Comparison of ENCODE assay signal across 20 mouse cellular contexts in the genomic region with DNA sequence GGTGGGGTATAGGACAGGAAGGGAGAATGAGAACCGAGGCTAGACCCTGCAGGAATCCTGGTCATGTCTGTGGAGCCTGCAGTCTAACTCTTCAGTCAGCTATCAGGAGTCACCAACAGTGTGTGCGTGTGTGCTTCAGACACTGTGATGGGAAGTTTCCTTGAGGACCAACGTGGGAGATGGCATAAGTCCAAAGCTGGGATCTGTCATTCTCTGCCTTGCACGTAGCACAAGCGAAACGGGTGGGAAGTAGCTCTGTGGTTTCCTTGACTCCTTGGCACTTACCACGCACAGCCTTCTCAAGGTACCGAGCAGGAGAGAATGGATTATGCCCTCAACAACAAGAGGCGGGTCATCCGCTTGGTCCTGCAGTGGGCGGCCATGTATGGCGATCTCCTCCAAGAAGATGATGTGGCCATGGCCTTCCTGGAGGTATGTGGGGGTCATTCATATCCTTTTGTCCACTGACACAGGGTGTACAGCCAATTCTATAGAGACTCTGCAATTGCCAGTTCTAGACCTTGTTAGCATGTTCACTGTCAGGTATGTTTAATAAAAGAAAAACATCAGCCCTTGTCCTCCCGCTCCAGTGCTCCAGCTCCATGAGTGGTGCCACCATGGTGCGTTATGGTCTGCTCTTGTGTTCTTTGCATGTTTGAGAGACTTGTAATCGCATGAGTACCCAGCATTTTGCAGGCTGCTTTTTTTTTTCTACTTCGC.
DNase-seq lines count a peak whose midpoint lies in the region; ATAC-seq and TF ChIP-seq lines count a peak whose summit lies in the region.
"Had no signal": no experiment of that assay in that cellular context is flagged by ENCODE, and none has a peak within 500 bp of the region (broad histone marks: within the 10 kb centered on the region; RNA-seq: fewer than 3 reads in every experiment).

No protein-coding gene starts in this region.

- H3K9ac ChIP-seq in limb, embryonic 11.5 days (ENCODE audit: low read length) = no peak overlapping the region
- H3K9ac ChIP-seq in midbrain, embryonic 11.5 days (ENCODE audit: low read length) = no peak overlapping the region
- H3K9ac ChIP-seq in midbrain, embryonic 16.5 days (ENCODE audit: low read depth, low read length) = no peak overlapping the region
- no peak overlapping the region for H3K9ac ChIP-seq in stomach, postnatal 0 days (ENCODE audit: low read length)
- H3K9ac ChIP-seq: embryonic facial prominence, embryonic 12.5 days; forebrain, embryonic 13.5 days; forebrain, embryonic 15.5 days had no signal

- no peaks in the 10 kb centered on the region for H3K9me3 ChIP-seq in limb, embryonic 11.5 days (ENCODE audit: control insufficient read depth, low read length)
- no peaks in the 10 kb centered on the region for H3K9me3 ChIP-seq in limb, embryonic 10.5 days (replicated peaks)
- H3K9me3 ChIP-seq in midbrain, embryonic 11.5 days (ENCODE audit: control insufficient read depth, low read length) = no peaks in the 10 kb centered on the region
- H3K9me3 ChIP-seq in midbrain, embryonic 16.5 days (replicated peaks; ENCODE audit: control insufficient read depth, low read length, poor library complexity, severe bottlenecking) = no peaks in the 10 kb centered on the region
- no peaks in the 10 kb centered on the region for H3K9me3 ChIP-seq in stomach, postnatal 0 days (ENCODE audit: control insufficient read depth, low read length)
- H3K9me3 ChIP-seq: embryonic facial prominence, embryonic 10.5 days; embryonic facial prominence, embryonic 12.5 days; forebrain, embryonic 13.5 days; forebrain, embryonic 15.5 days had no signal

- no peak overlapping the region for H3K27ac ChIP-seq in limb, embryonic 11.5 days (replicated peaks; ENCODE audit: low read depth, low read length)
- H3K27ac ChIP-seq in limb, embryonic 10.5 days = no peak overlapping the region
- H3K27ac ChIP-seq in midbrain, embryonic 11.5 days (ENCODE audit: low read depth, low read length) = no peak overlapping the region
- no peak overlapping the region for H3K27ac ChIP-seq in midbrain, embryonic 16.5 days (ENCODE audit: low read length)
- no peak overlapping the region for H3K27ac ChIP-seq in stomach, postnatal 0 days (replicated peaks)
- H3K27ac ChIP-seq: embryonic facial prominence, embryonic 10.5 days; embryonic facial prominence, embryonic 12.5 days; forebrain, embryonic 13.5 days; forebrain, embryonic 15.5 days had no signal

- H3K27me3 ChIP-seq in limb, embryonic 11.5 days (ENCODE audit: control insufficient read depth, insufficient read depth, low read length) = no peaks in the 10 kb centered on the region
- H3K27me3 ChIP-seq in limb, embryonic 10.5 days (ENCODE audit: low read depth, poor library complexity, severe bottlenecking) = no peaks in the 10 kb centered on the region
- no peaks in the 10 kb centered on the region for H3K27me3 ChIP-seq in midbrain, embryonic 11.5 days (ENCODE audit: control insufficient read depth, insufficient read depth, low read length)
- H3K27me3 ChIP-seq in midbrain, embryonic 16.5 days (ENCODE audit: control insufficient read depth, insufficient read depth, low read depth, low read length) = no peaks in the 10 kb centered on the region
- H3K27me3 ChIP-seq in stomach, postnatal 0 days (ENCODE audit: control insufficient read depth, insufficient read depth, low read length) = no peaks in the 10 kb centered on the region
- H3K27me3 ChIP-seq: embryonic facial prominence, embryonic 12.5 days; forebrain, embryonic 13.5 days; forebrain, embryonic 15.5 days had no signal

- TF ChIP-seq CTCF in stomach, postnatal 0 days (IDR thresholded peaks at IDR 0.05; ENCODE audit: low read depth) = no peak

- intact Hi-C loops in heart, postnatal 36 days (cut with DNase I) = loop anchor here (5.0 kb wide), 1 partner anchor 126 kb away; no protein-coding TSS in a partner anchor

- peak; percentile 75 for DNase-seq in heart, adult 11 months
- DNase-seq in heart, postnatal 36 days = no peak
- DNase-seq in limb, embryonic 11.5 days (ENCODE audit: low spot score) = peak; percentile 15
- no peak for DNase-seq in limb, embryonic 10.5 days (ENCODE audit: low spot score)
- DNase-seq in midbrain, embryonic 11.5 days (ENCODE audit: low spot score, missing footprints) = peak; percentile 66
- DNase-seq in brain, adult 2 months (ENCODE audit: low read depth, low spot score) = peak; percentile 73
- no peak for DNase-seq in stomach, postnatal 0 days (ENCODE audit: low spot score)
- DNase-seq: adrenal gland, adult 2 months; adrenal gland, postnatal 10 days; adrenal gland, postnatal 25 days; cerebellum, adult 11-12 months; cerebellum, adult 2 months; cerebellum, adult 9-10 months; cerebellum, postnatal 10 days; cerebellum, postnatal 25 days had no signal

- H3K4me1 ChIP-seq in limb, embryonic 11.5 days (ENCODE audit: control insufficient read depth, insufficient read depth, low read length) = no peaks in the 10 kb centered on the region
- H3K4me1 ChIP-seq in limb, embryonic 10.5 days = peaks cover 25% of the 10 kb centered on the region
- no peaks in the 10 kb centered on the region for H3K4me1 ChIP-seq in midbrain, embryonic 11.5 days (ENCODE audit: control insufficient read depth, insufficient read depth, low read length)
- peaks cover 3% of the 10 kb centered on the region; the same call in 1 of the 2 replicates for H3K4me1 ChIP-seq in midbrain, embryonic 16.5 days (ENCODE audit: control insufficient read depth, insufficient read depth, low read length)
- H3K4me1 ChIP-seq in stomach, postnatal 0 days (replicated peaks; ENCODE audit: control insufficient read depth, insufficient read depth) = no peaks in the 10 kb centered on the region
- H3K4me1 ChIP-seq: embryonic facial prominence, embryonic 12.5 days had no signal

- no peak overlapping the region for H3K4me2 ChIP-seq in limb, embryonic 11.5 days (ENCODE audit: low read depth, severe bottlenecking)
- no peak overlapping the region for H3K4me2 ChIP-seq in midbrain, embryonic 11.5 days
- no peak overlapping the region for H3K4me2 ChIP-seq in midbrain, embryonic 16.5 days (ENCODE audit: low read length)
- no peak overlapping the region for H3K4me2 ChIP-seq in stomach, postnatal 0 days (replicated peaks; ENCODE audit: low read depth)
- H3K4me2 ChIP-seq: embryonic facial prominence, embryonic 12.5 days; forebrain, embryonic 13.5 days; forebrain, embryonic 15.5 days had no signal

- H3K36me3 ChIP-seq in limb, embryonic 11.5 days (ENCODE audit: control insufficient read depth, insufficient read depth, low read length) = no peaks in the 10 kb centered on the region
- H3K36me3 ChIP-seq in limb, embryonic 10.5 days = no peaks in the 10 kb centered on the region
- H3K36me3 ChIP-seq in midbrain, embryonic 11.5 days (ENCODE audit: control insufficient read depth, insufficient read depth, low read length) = no peaks in the 10 kb centered on the region
- H3K36me3 ChIP-seq in midbrain, embryonic 16.5 days (ENCODE audit: control insufficient read depth, insufficient read depth, low read length) = peaks cover 3% of the 10 kb centered on the region
- no peaks in the 10 kb centered on the region for H3K36me3 ChIP-seq in stomach, postnatal 0 days (ENCODE audit: control insufficient read depth, insufficient read depth, low read length)
- H3K36me3 ChIP-seq: embryonic facial prominence, embryonic 10.5 days; embryonic facial prominence, embryonic 12.5 days; forebrain, embryonic 15.5 days had no signal

- H3K4me3 ChIP-seq in limb, embryonic 11.5 days (ENCODE audit: low read depth, low read length) = no peak overlapping the region
- no peak overlapping the region for H3K4me3 ChIP-seq in limb, embryonic 10.5 days
- H3K4me3 ChIP-seq in midbrain, embryonic 11.5 days (ENCODE audit: low read depth, low read length) = no peak overlapping the region
- no peak overlapping the region for H3K4me3 ChIP-seq in midbrain, embryonic 16.5 days (ENCODE audit: low read depth, low read length)
- H3K4me3 ChIP-seq in stomach, postnatal 0 days (ENCODE audit: low read depth, low read length) = no peak overlapping the region
- H3K4me3 ChIP-seq: embryonic facial prominence, embryonic 10.5 days; embryonic facial prominence, embryonic 12.5 days; forebrain, embryonic 13.5 days; forebrain, embryonic 15.5 days had no signal

- no peak for ATAC-seq in limb, embryonic 11.5 days (ENCODE audit: insufficient number of reproducible peaks, low FRiP score, low TSS enrichment, low read depth)
- ATAC-seq in midbrain, embryonic 11.5 days (ENCODE audit: low FRiP score) = no peak
- no peak for ATAC-seq in midbrain, embryonic 16.5 days
- no peak for ATAC-seq in stomach, postnatal 0 days (ENCODE audit: low FRiP score, low TSS enrichment)
- ATAC-seq: forebrain, embryonic 13.5 days; forebrain, embryonic 15.5 days had no signal

- 93% methylated on average over 16 of the region's 16 CpGs for WGBS in limb, embryonic 11.5 days
- WGBS in limb, embryonic 10.5 days = 94% methylated on average over 16 of the region's 16 CpGs
- 93% methylated on average over 16 of the region's 16 CpGs for WGBS in midbrain, embryonic 11.5 days
- 87% methylated on average over 16 of the region's 16 CpGs for WGBS in midbrain, embryonic 16.5 days
- 76% methylated on average over 16 of the region's 16 CpGs for WGBS in stomach, postnatal 0 days

- TF ChIP-seq EP300 in stomach, postnatal 0 days (optimal IDR thresholded peaks at IDR 0.05) = no peak

Comparison
In these comparisons a context has a peak if more than half of its experiments do, and no peak if none do; other contexts are left out.
1. DNase-seq: peak in heart, adult 11 months (single experiment), limb, embryonic 11.5 days (single experiment), midbrain, embryonic 11.5 days (single experiment) and brain, adult 2 months (single experiment); none in heart, postnatal 36 days (0 of 2), limb, embryonic 10.5 days (single experiment) and stomach, postnatal 0 days (single experiment).